Mouse (Mus musculus) neural tube, embryonic 15.5 days (tissue): Measurements from ENCODE around the gene Gm20481. TPM values are rescaled to one million over a fixed set of nuclear protein-coding genes. Genes with fewer than 3 reads are reported as not detected.
A peak's percentile ranks its signal among the peaks of the same experiment; 100 is the strongest.
"Not testable (repeated sequence)": the region's sequence is repeated elsewhere in the genome, so short reads cannot be mapped to it uniquely, and the experiment has no call there.

Experiments used
- ATAC-seq: fragments of 200-750 bp; cut with Nextera tagmentation; 2 replicates; pipeline ENCODE4 v1.8.0; 2017; ENCODE audit warnings: mild to moderate bottlenecking, moderate TSS enrichment, moderate library complexity; ENCODE audit not compliant: low FRiP score
- H3K27ac ChIP-seq: fragments of 300-500 bp; sonication (generic); replicated peaks from 2 replicates; pipeline ENCODE4 v1.5.1; 2015; ENCODE audit warnings: mild to moderate bottlenecking, inconsistent platforms
- H3K27me3 ChIP-seq: fragments of 300-500 bp; sonication (generic); replicated peaks from 2 replicates; pipeline ENCODE4 v1.6.1; 2015; ENCODE audit warnings: inconsistent platforms
- H3K36me3 ChIP-seq: fragments of 300-500 bp; sonication (generic); 2 replicates; pipeline ENCODE4 v1.6.1; 2015; ENCODE audit warnings: inconsistent platforms
- H3K4me1 ChIP-seq: fragments of 300-500 bp; sonication (generic); 2 replicates; pipeline ENCODE4 v1.6.1; 2015; ENCODE audit warnings: inconsistent platforms
- H3K4me2 ChIP-seq: fragments of 300-500 bp; sonication (generic); 2 replicates; pipeline ENCODE4 v1.6.1; 2015; ENCODE audit warnings: inconsistent platforms, mild to moderate bottlenecking, moderate library complexity
- H3K4me3 ChIP-seq: fragments of 300-500 bp; sonication (generic); replicated peaks from 2 replicates; pipeline ENCODE4 v1.5.1; 2015; ENCODE audit warnings: mild to moderate bottlenecking, inconsistent platforms
- H3K9ac ChIP-seq: fragments of 300-500 bp; sonication (generic); replicated peaks from 2 replicates; pipeline ENCODE4 v1.6.1; 2015; ENCODE audit warnings: mild to moderate bottlenecking, inconsistent platforms
- H3K9me3 ChIP-seq: fragments of 300-500 bp; sonication (generic); replicated peaks from 2 replicates; pipeline ENCODE4 v1.6.1; 2016; ENCODE audit warnings: inconsistent platforms
- WGBS: fragments of 180-500 bp; shearing (Covaris S2); methylation state at CpG from one replicate; pipeline ENCODE4 v1.1.7; 2015; ENCODE audit warnings: mixed read lengths; 5-methylcytosine and 5-hydroxymethylcytosine counted together
- polyA plus RNA-seq: library from polyadenylated mRNA; unstranded; fragments of >200 nt; fragmentation: Nextera tagmentation; extraction: Ambion mirVana; gene quantifications from 2 replicates; pipeline ENCODE4 v1.2.1, GENCODE M21; 2015

Gene Gm20481
- polyA plus RNA-seq, 1 experiment from 2014 or later = not detected

DNA sequence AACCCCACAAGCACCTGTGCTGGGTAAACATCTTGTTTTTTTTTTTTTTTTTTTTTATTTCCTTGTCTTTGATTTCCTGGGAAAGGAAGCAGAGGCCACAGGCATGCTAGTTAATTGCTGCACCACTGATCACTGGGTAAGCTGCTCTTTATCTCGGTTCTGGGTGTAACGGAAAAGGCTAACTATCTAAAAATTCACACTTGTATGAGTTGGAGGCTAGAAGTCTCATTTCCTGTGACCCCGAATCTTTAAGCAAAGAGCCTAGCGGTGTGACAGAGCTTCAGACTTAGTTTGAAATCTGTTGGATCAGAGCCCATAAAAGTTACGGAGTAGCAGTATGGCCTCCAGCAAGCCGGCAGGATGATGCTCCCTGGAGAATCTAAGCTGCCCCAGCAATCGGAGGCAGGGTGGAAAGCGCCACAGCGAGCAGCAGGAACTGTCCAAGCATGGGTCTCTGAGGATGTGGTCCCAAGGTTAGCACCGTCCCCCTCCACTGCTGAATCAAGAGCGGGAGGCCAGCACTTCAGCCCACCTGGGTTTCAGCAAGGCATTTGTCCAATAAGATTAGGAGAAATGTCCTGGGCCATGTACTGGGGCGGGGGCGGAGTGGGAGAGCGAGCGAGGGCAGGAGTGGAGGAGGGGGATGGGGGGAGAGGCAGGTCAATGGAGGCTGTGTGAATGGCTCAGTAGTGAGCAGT is 28.2 kb upstream of the Gm20481 start:
- Histone ChIP-seq H3K9ac (no peak overlapping the region), H3K27me3 (no peaks in the 10 kb centered on the region), H3K4me3 (peak overlapping the region; percentile 7), H3K9me3 (no peaks in the 10 kb centered on the region), H3K4me1 (peaks cover 5% of the 10 kb centered on the region), H3K27ac (0 out of 2 replicates have a peak overlapping the region, but pooled peaks have one; percentile 7), H3K4me2 (peak overlapping the region; percentile 44), H3K36me3 (no peaks in the 10 kb centered on the region)
- WGBS = 8% methylated on average over 15 of the region's 15 CpGs
- ATAC-seq = no peak; the same call in 1 of the 2 replicates

DNA sequence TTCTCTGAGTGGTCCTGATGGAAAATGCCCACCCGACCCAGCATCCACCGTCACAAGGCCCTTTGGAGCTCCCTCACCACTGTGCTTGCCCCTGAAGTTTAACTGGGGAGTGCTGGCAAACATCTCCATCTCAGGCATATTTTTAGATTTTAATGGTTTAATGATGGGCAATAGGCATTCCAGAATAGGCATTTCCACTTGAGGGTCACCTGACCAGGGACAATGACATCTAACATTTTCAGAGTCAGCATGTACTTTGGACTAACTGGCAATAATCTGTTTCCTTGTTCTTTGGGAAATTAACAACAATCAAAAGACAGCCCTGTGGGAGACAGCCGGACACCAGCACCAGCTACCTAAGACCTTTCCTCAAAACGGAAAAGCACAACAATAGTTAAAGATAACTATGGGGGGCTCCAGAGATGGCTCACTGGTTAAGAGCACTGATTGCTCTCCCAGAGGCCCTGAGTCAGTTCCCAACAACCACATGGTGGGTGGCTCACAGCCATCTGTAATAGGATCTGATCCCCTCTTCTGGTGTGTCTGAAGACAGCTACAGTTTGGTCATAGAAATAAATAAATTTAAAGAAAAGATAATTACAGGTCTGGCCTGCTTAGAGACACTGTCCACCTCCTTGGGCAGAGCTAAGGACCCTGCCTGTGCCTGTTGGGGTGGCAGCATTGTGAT is 26.4 kb upstream of the Gm20481 start:
- ATAC-seq = no peak
- 68% methylated on average over 4 of the region's 4 CpGs for WGBS
- H3K4me3 ChIP-seq = no peak overlapping the region

DNA sequence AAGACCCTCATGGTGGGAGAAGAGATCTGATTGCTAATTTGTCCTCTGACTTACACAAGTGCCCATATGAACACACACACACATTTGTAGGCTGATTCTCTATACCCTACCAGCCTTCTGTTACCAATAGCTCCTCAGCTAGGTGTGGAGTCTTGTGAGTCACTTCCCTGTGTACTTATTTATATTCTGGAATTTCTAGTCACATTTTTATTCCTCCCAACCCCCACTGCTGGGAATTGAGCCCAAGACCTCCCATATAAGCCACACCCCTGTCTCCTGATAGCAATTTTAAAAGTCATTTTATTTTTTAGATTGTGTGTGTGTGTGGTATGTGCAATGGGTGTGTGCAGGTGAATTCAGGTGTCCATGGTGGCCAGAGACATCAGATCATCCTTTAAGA is 25.4 kb upstream of the Gm20481 start:
- peaks cover 5% of the 10 kb centered on the region for H3K4me1 ChIP-seq
- peaks cover under 1% of the 10 kb centered on the region; the same call in 1 of the 2 replicates for H3K36me3 ChIP-seq
- no peak overlapping the region for H3K4me2 ChIP-seq
- no peak overlapping the region for H3K4me3 ChIP-seq
- H3K27me3 ChIP-seq = no peaks in the 10 kb centered on the region
- H3K9me3 ChIP-seq = no peaks in the 10 kb centered on the region
- ATAC-seq = no peak
- no peak overlapping the region for H3K9ac ChIP-seq
- H3K27ac ChIP-seq = no peak overlapping the region

More for the DNA sequence above, 26.4 kb upstream of the Gm20481 start:
- Histone ChIP-seq H3K36me3 (no peaks in the 10 kb centered on the region), H3K4me2 (no peak overlapping the region), H3K9me3 (no peaks in the 10 kb centered on the region), H3K9ac (no peak overlapping the region), H3K27ac (no peak overlapping the region), H3K4me1 (peaks cover 5% of the 10 kb centered on the region), H3K27me3 (no peaks in the 10 kb centered on the region)

DNA sequence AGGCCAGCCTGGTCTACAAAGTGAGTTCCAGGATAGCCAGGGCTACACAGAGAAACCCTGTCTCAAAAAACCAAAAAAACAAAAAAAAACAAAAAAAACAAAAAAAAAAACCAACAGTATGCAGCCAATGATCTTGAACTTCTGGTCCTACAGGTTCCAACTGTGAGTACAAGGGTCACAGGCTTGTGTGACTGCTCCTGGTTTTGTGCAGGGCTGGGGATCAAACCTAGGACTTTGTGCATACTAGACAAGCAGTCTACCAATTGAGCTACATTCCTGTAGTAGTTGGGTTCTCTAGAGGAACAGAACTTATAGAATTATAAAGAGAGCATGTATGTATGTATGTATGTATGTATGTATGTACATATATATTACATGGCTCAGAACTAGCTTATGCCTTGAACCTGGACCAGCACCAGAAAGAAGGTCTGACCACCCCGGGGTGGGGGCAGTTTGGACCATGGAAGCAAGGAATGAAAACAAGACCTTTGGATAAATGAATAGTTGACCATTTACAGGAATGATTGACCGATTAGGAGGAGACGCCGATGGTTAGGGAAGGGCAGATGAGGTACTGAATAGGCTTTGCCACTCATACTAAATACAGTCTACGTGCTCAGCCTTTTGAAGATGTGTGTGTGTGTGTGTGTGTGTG is 23.1 kb upstream of the Gm20481 start:
- Histone ChIP-seq H3K36me3 (peaks cover 15% of the 10 kb centered on the region), H3K9me3 (no peaks in the 10 kb centered on the region), H3K27me3 (no peaks in the 10 kb centered on the region), H3K9ac (no peak overlapping the region), H3K4me3 (no peak overlapping the region), H3K4me2 (no peak overlapping the region), H3K27ac (no peak overlapping the region), H3K4me1 (peaks cover 22% of the 10 kb centered on the region)
- WGBS = 94% methylated on average over 5 of the region's 5 CpGs
- no peak for ATAC-seq

DNA sequence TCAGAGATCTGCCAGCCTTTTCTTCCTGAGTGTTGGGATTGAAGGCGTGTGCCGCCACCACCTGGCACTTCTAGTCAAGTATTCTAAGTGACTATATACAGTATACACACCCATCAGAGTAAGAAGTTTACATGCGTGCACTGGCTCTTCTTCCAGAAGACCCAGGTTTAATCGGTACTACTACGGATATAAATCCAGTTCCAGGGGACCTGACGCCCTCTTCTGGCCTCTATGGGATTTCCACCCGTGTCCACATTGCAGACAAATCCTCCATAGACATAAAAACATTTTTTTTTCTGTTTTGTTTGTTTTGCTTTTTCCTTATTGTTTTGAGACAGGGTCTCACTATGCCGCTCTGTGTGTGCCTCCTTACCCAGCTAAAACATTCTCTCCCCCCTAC is 22.1 kb upstream of the Gm20481 start:
- WGBS = 31% methylated on average over 8 of the region's 8 CpGs
- Histone ChIP-seq H3K4me2 (no peak overlapping the region), H3K36me3 (peaks cover 15% of the 10 kb centered on the region), H3K9ac (no peak overlapping the region), H3K4me3 (no peak overlapping the region), H3K4me1 (peaks cover 19% of the 10 kb centered on the region), H3K27ac (no peak overlapping the region), H3K27me3 (no peaks in the 10 kb centered on the region), H3K9me3 (no peaks in the 10 kb centered on the region)
- ATAC-seq = no peak

DNA sequence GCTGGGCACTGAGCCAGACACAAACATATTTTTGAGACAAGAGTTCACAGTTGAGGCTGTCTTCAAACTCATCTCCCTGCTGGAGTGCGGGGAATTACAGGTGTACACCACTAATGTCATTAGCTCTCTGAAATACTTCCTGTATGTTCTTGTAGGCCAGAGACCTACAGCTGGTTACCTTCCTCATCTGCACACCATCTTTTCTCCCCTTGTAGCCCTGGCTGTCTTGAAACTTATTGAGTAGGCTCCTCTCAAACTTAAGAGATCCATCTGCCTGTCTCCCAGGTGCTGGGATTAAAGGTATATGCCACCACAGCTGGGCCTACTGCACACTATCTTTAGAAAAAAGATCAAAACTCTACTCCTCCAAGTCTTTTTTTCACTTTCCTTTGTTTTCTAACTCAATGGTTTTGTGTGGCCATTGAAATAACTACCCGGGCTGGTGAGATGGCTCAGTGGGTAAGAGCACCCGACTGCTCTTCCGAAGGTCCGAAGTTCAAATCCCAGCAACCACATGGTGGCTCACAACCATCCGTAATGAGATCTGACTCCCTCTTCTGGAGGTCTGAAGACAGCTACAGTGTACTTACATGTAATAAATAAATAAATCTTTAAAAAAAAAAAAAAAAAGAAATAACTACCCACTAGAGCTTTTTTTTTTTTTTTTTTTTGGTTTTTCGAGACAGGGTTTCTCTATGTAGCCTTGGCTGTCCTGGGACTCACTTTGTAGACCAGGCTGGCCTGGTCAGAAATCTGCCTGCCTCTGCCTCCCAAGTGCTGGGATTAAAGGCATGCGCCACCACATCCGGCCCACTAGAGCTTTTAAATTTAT is 20.8 kb upstream of the Gm20481 start:
- not testable (repeated sequence) for H3K9ac ChIP-seq, H3K27me3 ChIP-seq, H3K9me3 ChIP-seq, H3K27ac ChIP-seq, H3K4me2 ChIP-seq, ATAC-seq, H3K4me3 ChIP-seq
- peaks cover 19% of the 10 kb centered on the region for H3K4me1 ChIP-seq
- 61% methylated on average over 9 of the region's 9 CpGs for WGBS
- peaks cover 15% of the 10 kb centered on the region for H3K36me3 ChIP-seq

DNA sequence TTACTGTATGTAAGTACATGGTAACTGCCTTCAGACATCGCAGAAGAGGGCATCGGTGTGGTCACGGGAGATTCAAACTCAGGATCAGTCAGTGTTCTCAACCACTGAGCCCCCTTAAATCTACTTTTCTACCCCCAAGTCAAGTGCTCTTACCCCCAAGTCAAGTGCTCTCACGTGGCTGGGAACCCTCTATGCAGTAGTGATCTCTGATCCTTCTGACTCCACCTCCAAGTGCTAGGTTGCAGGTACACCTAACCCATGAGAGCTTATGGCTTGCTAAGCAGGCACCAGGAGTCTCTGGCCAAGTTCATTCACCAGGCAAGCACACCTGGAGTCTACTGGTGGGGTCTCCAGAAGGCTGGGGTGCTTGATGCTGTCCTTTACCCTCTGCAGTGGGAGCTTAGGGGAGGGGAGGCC is 20.2 kb upstream of the Gm20481 start:
- Histone ChIP-seq H3K9ac (no peak overlapping the region), H3K4me2 (no peak overlapping the region), H3K27me3 (no peaks in the 10 kb centered on the region), H3K4me1 (peaks cover 19% of the 10 kb centered on the region), H3K36me3 (peaks cover 15% of the 10 kb centered on the region), H3K27ac (no peak overlapping the region), H3K9me3 (no peaks in the 10 kb centered on the region), H3K4me3 (no peak overlapping the region)
- WGBS = 40% methylated on average over 4 of the region's 4 CpGs
- ATAC-seq = no peak

DNA sequence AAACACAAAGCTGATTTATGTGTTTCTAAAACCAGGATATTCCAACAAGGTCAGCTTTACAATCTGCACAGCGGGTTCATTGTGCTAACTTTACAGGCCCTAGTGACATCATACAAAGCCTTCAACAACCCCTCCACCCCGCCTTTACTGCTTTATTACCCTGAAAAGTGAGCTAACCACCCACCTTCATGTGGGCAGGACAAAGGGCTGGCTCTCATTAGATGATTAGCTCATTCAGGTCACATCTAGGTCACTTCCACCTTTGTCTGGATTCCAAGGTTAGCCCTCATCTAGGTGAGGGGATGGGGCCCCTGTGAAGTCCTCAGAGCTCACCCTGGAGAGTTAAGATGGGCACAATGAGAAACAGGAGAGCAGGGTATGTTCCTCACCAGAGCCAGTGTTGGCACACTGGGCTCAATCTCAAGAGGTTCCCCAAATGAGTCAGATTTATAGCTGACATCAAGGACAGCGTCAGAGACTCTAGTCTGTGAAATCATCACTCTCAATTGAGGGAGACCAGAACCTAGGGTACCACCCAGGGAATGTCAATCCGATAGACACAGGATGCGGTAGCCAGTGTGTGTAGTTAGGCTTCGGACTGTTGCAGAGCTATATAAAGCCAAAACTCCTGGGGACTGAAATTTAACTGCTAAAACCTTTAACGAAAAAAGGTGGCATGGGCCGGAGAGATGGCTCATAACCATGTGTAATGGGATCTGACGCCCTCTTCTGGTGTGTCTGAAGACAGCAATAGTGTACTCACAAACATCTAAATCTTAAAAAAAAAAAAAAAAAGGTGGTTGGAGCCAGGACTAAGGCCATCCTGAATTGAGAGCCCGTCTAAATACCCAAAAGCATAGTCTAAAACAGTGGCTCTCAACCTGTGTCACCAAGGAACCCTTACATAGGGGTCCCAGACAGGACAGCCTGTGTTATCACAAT is 18.9 kb upstream of the Gm20481 start:
- Histone ChIP-seq H3K36me3 (peaks cover 15% of the 10 kb centered on the region), H3K9me3 (no peaks in the 10 kb centered on the region), H3K27ac (peak overlapping the region; percentile 89), H3K4me1 (peaks cover 19% of the 10 kb centered on the region), H3K27me3 (peaks cover 12% of the 10 kb centered on the region), H3K9ac (peak overlapping the region; percentile 98), H3K4me2 (peak overlapping the region; percentile 84), H3K4me3 (peak overlapping the region; percentile 73)
- ATAC-seq = no peak
- 11% methylated on average over 10 of the region's 10 CpGs for whole genome bisulfite sequencing

DNA sequence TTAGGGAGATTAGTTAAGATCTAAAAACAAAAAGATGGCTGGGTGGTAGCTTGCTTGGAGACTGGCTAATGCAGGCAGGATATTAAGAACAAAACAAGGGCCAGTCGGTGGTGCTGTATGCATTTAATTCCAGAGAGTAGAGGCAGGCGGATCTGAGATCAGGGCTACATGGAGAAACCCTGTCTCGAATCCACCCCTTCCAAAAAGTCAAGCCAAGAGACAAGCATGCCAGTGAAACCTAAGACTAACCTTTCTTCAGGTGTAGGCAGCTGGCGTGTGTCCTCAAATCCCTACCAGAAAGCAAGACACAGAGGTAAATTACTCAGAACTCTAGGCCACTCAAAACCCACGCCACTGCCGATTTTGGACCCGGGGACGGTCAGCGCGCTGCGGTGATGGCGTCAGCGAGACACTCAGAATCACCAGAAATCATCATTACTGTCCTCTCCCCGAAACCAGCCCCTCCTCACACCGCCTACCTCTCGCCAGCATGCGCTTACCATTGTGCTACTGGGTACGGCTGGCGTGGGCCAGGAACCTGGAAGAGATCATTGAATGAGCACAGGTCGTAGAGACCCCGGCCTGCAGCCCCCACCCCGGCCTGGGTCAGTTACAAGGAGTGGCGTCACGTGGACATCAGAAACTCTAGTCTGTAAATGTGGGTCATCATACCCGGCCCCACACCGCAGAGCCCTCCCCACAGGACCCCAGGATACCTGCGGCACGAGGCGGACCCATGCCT is 17.9 kb upstream of the Gm20481 start:
- Histone ChIP-seq H3K9me3 (no peaks in the 10 kb centered on the region), H3K4me3 (peak overlapping the region; percentile 73), H3K27me3 (peaks cover 16% of the 10 kb centered on the region), H3K27ac (peak overlapping the region; percentile 89), H3K4me1 (peaks cover 19% of the 10 kb centered on the region), H3K36me3 (peaks cover 15% of the 10 kb centered on the region), H3K4me2 (peak overlapping the region; percentile 84), H3K9ac (peak overlapping the region; percentile 98)
- peak; percentile 54 for ATAC-seq
- under 1% methylated on average over 29 of the region's 29 CpGs for WGBS

DNA sequence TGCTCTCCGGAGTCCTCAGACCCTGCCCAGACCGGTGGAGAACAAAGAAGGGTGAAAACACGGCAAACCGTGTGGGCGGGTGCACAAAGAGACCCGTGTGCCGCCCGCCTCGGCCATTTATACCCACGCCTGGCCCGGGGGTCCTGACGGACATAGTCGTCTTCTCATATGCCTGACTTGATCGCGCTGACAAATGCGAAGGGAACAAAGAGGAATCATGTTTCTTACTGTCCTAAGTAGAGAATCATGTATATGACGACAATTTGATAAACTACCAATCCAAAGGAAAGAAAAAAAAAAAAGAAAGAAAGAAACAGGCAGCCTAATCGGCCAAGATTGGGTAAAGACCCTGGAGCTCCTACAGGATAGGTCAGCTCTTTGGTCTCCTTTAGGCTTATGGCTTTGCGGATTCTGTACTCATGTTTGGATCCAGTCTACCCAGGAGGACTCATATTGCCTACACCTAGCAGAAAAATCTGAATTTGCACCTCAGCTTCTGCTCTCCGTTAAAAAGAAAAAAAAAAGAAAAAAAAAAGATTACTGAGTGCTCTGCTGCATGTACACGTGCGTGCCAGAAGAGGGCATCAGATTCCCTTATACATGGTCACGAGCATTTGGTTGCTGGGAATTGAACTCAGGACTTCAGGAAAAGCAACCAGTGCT is 17.2 kb upstream of the Gm20481 start:
- peaks cover 15% of the 10 kb centered on the region for H3K36me3 ChIP-seq
- H3K4me2 ChIP-seq = peak overlapping the region; percentile 84
- H3K9me3 ChIP-seq = no peaks in the 10 kb centered on the region
- ATAC-seq = peak; percentile 85
- H3K4me3 ChIP-seq = peak overlapping the region; percentile 73
- WGBS = under 1% methylated on average over 23 of the region's 23 CpGs
- H3K27me3 ChIP-seq = peaks cover 16% of the 10 kb centered on the region
- peak overlapping the region; percentile 98 for H3K9ac ChIP-seq
- peak overlapping the region; percentile 89 for H3K27ac ChIP-seq
- H3K4me1 ChIP-seq = peaks cover 19% of the 10 kb centered on the region
